Mouse (Mus musculus) ES-E14 (cell line): ENCODE results near the gene Eif2b5. TPM values are rescaled to one million over a fixed set of nuclear protein-coding genes. Genes with fewer than 3 reads are reported as not detected.

Experiments used
- DNase-seq: peaks from one replicate; pipeline ENCODE4 v3.0.0-alpha.2; 2013; ENCODE audit warnings: low read depth, low spot score
- H3K27ac ChIP-seq: 2 replicates; pipeline ENCODE4 v1.5.1; 2012; ENCODE audit warnings: low read depth, mild to moderate bottlenecking, low read length, moderate library complexity, mixed read lengths; ENCODE audit not compliant: poor library complexity, insufficient read depth, severe bottlenecking
- H3K36me3 ChIP-seq: 2 replicates; pipeline ENCODE4 v1.6.1; 2012; ENCODE audit warnings: mild to moderate bottlenecking, low read length, moderate library complexity, mixed read lengths; ENCODE audit not compliant: control insufficient read depth, poor library complexity, insufficient read depth, severe bottlenecking
- H3K4me1 ChIP-seq, 2 experiments: fragments of 150-350 bp in 1 of 2; sonication (generic) in 1 of 2; 2 replicates each; pipeline ENCODE4 v1.6.1; 2012; ENCODE audit warnings: low read length in 2 of 2, mild to moderate bottlenecking in 1 of 2, mixed read lengths in 1 of 2; ENCODE audit not compliant: control insufficient read depth in 2 of 2, insufficient read depth in 2 of 2, poor library complexity in 1 of 2
- H3K4me3 ChIP-seq, 2 experiments: fragments of 150-350 bp in 1 of 2; sonication (generic) in 1 of 2; 2 replicates each; pipeline ENCODE4 v1.5.1; 2012; ENCODE audit warnings: low read length in 2 of 2, low read depth in 1 of 2, mild to moderate bottlenecking in 1 of 2, mixed read lengths in 1 of 2; ENCODE audit not compliant: insufficient read depth in 1 of 2, poor library complexity in 1 of 2, severe bottlenecking in 1 of 2
- H3K9ac ChIP-seq: 2 replicates; pipeline ENCODE4 v1.6.1; 2012; ENCODE audit warnings: low read depth, mild to moderate bottlenecking, low read length, mixed read lengths; ENCODE audit not compliant: poor library complexity, insufficient read depth, severe bottlenecking
- H3K9me3 ChIP-seq: fragments of 150-350 bp; sonication (generic); 2 replicates; pipeline ENCODE4 v1.6.1; 2012; ENCODE audit warnings: low read depth, mild to moderate bottlenecking, low read length; ENCODE audit not compliant: control insufficient read depth, insufficient read depth
- CHD2 ChIP-seq: IDR thresholded peaks from 2 replicates; pipeline ENCODE4 v1.6.1; 2014; ENCODE audit warnings: mild to moderate bottlenecking, low read depth, low read length, inconsistent platforms
- HCFC1 ChIP-seq: IDR thresholded peaks from 2 replicates; pipeline ENCODE4 v1.6.1; 2012; ENCODE audit warnings: low read length, inconsistent platforms, borderline replicate concordance; ENCODE audit not compliant: insufficient read depth
- MAFK ChIP-seq: IDR thresholded peaks from 2 replicates; pipeline ENCODE4 v1.6.1; 2014; ENCODE audit warnings: mild to moderate bottlenecking, low read depth, low read length, inconsistent platforms; ENCODE audit not compliant: insufficient read depth
- ZC3H11A ChIP-seq: IDR thresholded peaks from 2 replicates; pipeline ENCODE4 v1.6.1; 2012; ENCODE audit warnings: low read depth, mild to moderate bottlenecking, inconsistent platforms, low read length, borderline replicate concordance
- ZNF384 ChIP-seq: IDR thresholded peaks from 2 replicates; pipeline ENCODE4 v1.6.1; 2012; ENCODE audit warnings: low read depth, low read length, inconsistent platforms
- in situ Hi-C, 2 experiments: fragments of 600-800 bp; cut with MboI; formaldehyde crosslinking; loops; one replicate each; pipeline ENCODE4 v1.15.1; 2025; ENCODE audit warnings: low sequenced_read_pairs in 2 of 2, inconsistent platforms in 1 of 2; ENCODE audit not compliant: unreplicated experiment in 2 of 2
- total RNA-seq: library from RNA; depleted of rRNA; stranded (reverse); fragments of 300-350 nt; gene quantifications from 2 replicates; pipeline ENCODE4 v1.2.3, GENCODE M21; 2012

The Eif2b5 gene
- total RNA-seq, 1 experiment = 173 TPM

- peak overlapping the region; percentile 89 for H3K9ac ChIP-seq
- TF ChIP-seq ZNF384 (no peak), ZC3H11A (no peak), CHD2 (no peak)
- H3K36me3 ChIP-seq = no peaks in the 10 kb centered on the region; the same call in 1 of the 2 replicates
- H3K4me1 ChIP-seq = peaks cover 0 to 2% of the 10 kb centered on the region in 2 experiments; a peak in 1 of 4 replicates
- peak overlapping the region; percentile 0; the same call in 1 of the 2 replicates for H3K27ac ChIP-seq
- H3K4me3 ChIP-seq = peak overlapping the region; percentile 86 to 91
- in situ Hi-C loops = no loop called here
- H3K9me3 ChIP-seq = no peaks in the 10 kb centered on the region
- DNase-seq = no peak
Observed at GRCm38 (mm10) chr16:20517216-20517615, 18.6 kb downstream of the Eif2b5 start.

- H3K9me3 ChIP-seq = no peaks in the 10 kb centered on the region
- no peak for DNase-seq
- H3K9ac ChIP-seq = peak overlapping the region; percentile 89; the same call in 1 of the 2 replicates
- TF ChIP-seq ZC3H11A = no peak
- no peak for TF ChIP-seq HCFC1
- TF ChIP-seq CHD2 = no peak
- TF ChIP-seq MAFK = no peak
- no peak for TF ChIP-seq ZNF384
- 0 out of 2 replicates have a peak overlapping the region, but pooled peaks have one; percentile 0 for H3K27ac ChIP-seq
- H3K4me1 ChIP-seq = peaks cover 0 to 2% of the 10 kb centered on the region in 2 experiments; a peak in 1 of 4 replicates
- H3K4me3 ChIP-seq = peak overlapping the region; percentile 86 to 91
- H3K36me3 ChIP-seq = no peaks in the 10 kb centered on the region; the same call in 1 of the 2 replicates
- in situ Hi-C loops = no loop called here
Observed at GRCm38 (mm10) chr16:20517701-20518374, 19.2 kb downstream of the Eif2b5 start.

GRCm38 (mm10) chr16:20523886-20524285 lies 25.3 kb downstream of the Eif2b5 start:
- in situ Hi-C loops = no loop called here
- TF ChIP-seq HCFC1 = no peak

GRCm38 (mm10) chr16:20528779-20529178 lies 30.2 kb downstream of the Eif2b5 start:
- peaks cover 0 to 4% of the 10 kb centered on the region in 2 experiments; a peak in 1 of 4 replicates for H3K4me1 ChIP-seq
- H3K36me3 ChIP-seq = peaks cover 28% of the 10 kb centered on the region
- DNase-seq = no peak
- no peak overlapping the region for H3K27ac ChIP-seq
- in situ Hi-C loops = no loop called here
- TF ChIP-seq HCFC1 = no peak
- no peak for TF ChIP-seq ZC3H11A
- no peak for TF ChIP-seq MAFK
- TF ChIP-seq ZNF384 = no peak
- no peak for TF ChIP-seq CHD2
- H3K4me3 ChIP-seq = no peak overlapping the region
- no peaks in the 10 kb centered on the region for H3K9me3 ChIP-seq
- no peak overlapping the region for H3K9ac ChIP-seq

More at GRCm38 (mm10) chr16:20523886-20524285, 25.3 kb downstream of the Eif2b5 start:
- peaks cover 22% of the 10 kb centered on the region for H3K36me3 ChIP-seq
- no peak overlapping the region for H3K27ac ChIP-seq
- peak overlapping the region in 1 of 2 experiments; percentile 31; a peak in 1 of 4 replicates for H3K4me3 ChIP-seq
- no peaks in the 10 kb centered on the region for H3K9me3 ChIP-seq
- H3K4me1 ChIP-seq = peaks cover 0 to 5% of the 10 kb centered on the region in 2 experiments; a peak in 1 of 4 replicates
- H3K9ac ChIP-seq = peak overlapping the region; percentile 23; the same call in 1 of the 2 replicates
- no peak for DNase-seq

GRCm38 (mm10) chr16:20529375-20529774 lies 30.8 kb downstream of the Eif2b5 start:
- no peak overlapping the region for H3K27ac ChIP-seq
- in situ Hi-C loops = no loop called here
- TF ChIP-seq MAFK (no peak), CHD2 (no peak), ZNF384 (no peak), HCFC1 (no peak), ZC3H11A (no peak)
- no peak overlapping the region for H3K9ac ChIP-seq
- no peak for DNase-seq
- no peaks in the 10 kb centered on the region for H3K9me3 ChIP-seq
- H3K4me3 ChIP-seq = no peak overlapping the region
- peaks cover 0 to 4% of the 10 kb centered on the region in 2 experiments; a peak in 1 of 4 replicates for H3K4me1 ChIP-seq
- peaks cover 26% of the 10 kb centered on the region for H3K36me3 ChIP-seq
